Mouse (Mus musculus) hindbrain, embryonic 10.5 days (tissue): ENCODE results near the gene Hist1h2bh. TPM values are rescaled to one million over a fixed set of nuclear protein-coding genes. Genes with fewer than 3 reads are reported as not detected.
"Not testable (repeated sequence)": the region's sequence is repeated elsewhere in the genome, so short reads cannot be mapped to it uniquely, and the experiment has no call there.

ENCODE experiments used
- DNase-seq: peaks from one replicate; pipeline ENCODE4 v3.0.0-alpha.2; 2017; ENCODE audit warnings: low spot score
- H3K27ac ChIP-seq: fragments of 300-500 bp; sonication (generic); 2 replicates; pipeline ENCODE4 v1.5.1; 2016; ENCODE audit warnings: mild to moderate bottlenecking, moderate library complexity
- H3K27me3 ChIP-seq: fragments of 300-500 bp; sonication (generic); 2 replicates; pipeline ENCODE4 v1.6.1; 2016; ENCODE audit warnings: mild to moderate bottlenecking; ENCODE audit not compliant: poor library complexity, insufficient read depth, severe bottlenecking
- H3K36me3 ChIP-seq: fragments of 300-500 bp; sonication (generic); 2 replicates; pipeline ENCODE4 v1.6.1; 2016; ENCODE audit warnings: mild to moderate bottlenecking, moderate library complexity
- H3K4me1 ChIP-seq: fragments of 300-500 bp; sonication (generic); replicated peaks from 2 replicates; pipeline ENCODE4 v1.6.1; 2016; ENCODE audit warnings: mild to moderate bottlenecking
- H3K4me3 ChIP-seq: fragments of 300-500 bp; sonication (generic); 2 replicates; pipeline ENCODE4 v1.5.1; 2016; ENCODE audit warnings: mild to moderate bottlenecking, moderate library complexity
- H3K9me3 ChIP-seq: fragments of 300-500 bp; sonication (generic); 2 replicates; pipeline ENCODE4 v1.6.1; 2016; ENCODE audit warnings: mild to moderate bottlenecking, moderate library complexity
- WGBS: fragments of 180-500 bp; shearing (Covaris S2); methylation state at CpG from one replicate; pipeline ENCODE4 v1.1.7; 2016; 5-methylcytosine and 5-hydroxymethylcytosine counted together
- polyA plus RNA-seq: library from polyadenylated mRNA; unstranded; fragments of >200 nt; fragmentation: Nextera tagmentation; extraction: Ambion mirVana; gene quantifications from 2 replicates; pipeline ENCODE4 v1.2.1, GENCODE M21; 2016

Gene Hist1h2bh
- polyA plus RNA-seq, 1 experiment from 2014 or later, result 0.51 TPM

- no peak for DNase-seq
- Histone ChIP-seq H3K4me1 (peaks cover 47% of the 10 kb centered on the region), H3K4me3 (peak overlapping the region; percentile 64), H3K27ac (peak overlapping the region; percentile 98; the same call in 1 of the 2 replicates), H3K27me3 (no peaks in the 10 kb centered on the region), H3K9me3 (no peaks in the 10 kb centered on the region), H3K36me3 (no peaks in the 10 kb centered on the region)
- 83% methylated on average over 3 of the region's 3 CpGs for WGBS
Observed at GRCm38 (mm10) chr13:23537006-23537710, 6.0 kb downstream of the Hist1h2bh start.

- H3K4me1 ChIP-seq, result peaks cover 47% of the 10 kb centered on the region
- DNase-seq, result no peak
- H3K27me3 ChIP-seq, result no peaks in the 10 kb centered on the region
- H3K9me3 ChIP-seq, result no peaks in the 10 kb centered on the region
- WGBS, result 27% methylated on average over 7 of the region's 7 CpGs
- no peaks in the 10 kb centered on the region for H3K36me3 ChIP-seq
- H3K27ac ChIP-seq, result peak overlapping the region; percentile 98
- peak overlapping the region; percentile 64 for H3K4me3 ChIP-seq
Observed at GRCm38 (mm10) chr13:23536076-23536822, 6.9 kb downstream of the Hist1h2bh start.

GRCm38 (mm10) chr13:23535137-23536075, 7.8 kb downstream of the Hist1h2bh start, which contains the start of gene Hist1h3g:
TSS of gene Hist1h3g (plus strand) at chr13:23535422.
- not testable (repeated sequence) for H3K9me3 ChIP-seq, H3K27me3 ChIP-seq, H3K36me3 ChIP-seq
- Histone ChIP-seq H3K4me3 (peak within 1 kb of the TSS; percentile 64), H3K27ac (peak within 1 kb of the TSS; percentile 98), H3K4me1 (peaks cover 47% of the 10 kb centered on the region)
- DNase-seq, result peak; percentile 92
- WGBS, result under 1% methylated on average over 57 of the region's 62 CpGs

- peak; percentile 55 for DNase-seq
- H3K27me3 ChIP-seq, result no peaks in the 10 kb centered on the region
- H3K9me3 ChIP-seq, result no peaks in the 10 kb centered on the region
- H3K27ac ChIP-seq, result peak overlapping the region; percentile 98
- no peaks in the 10 kb centered on the region for H3K36me3 ChIP-seq
- peak overlapping the region; percentile 64 for H3K4me3 ChIP-seq
- peaks cover 51% of the 10 kb centered on the region for H3K4me1 ChIP-seq
- WGBS, result under 1% methylated on average over 15 of the region's 15 CpGs
Observed at GRCm38 (mm10) chr13:23534368-23535131, 8.6 kb downstream of the Hist1h2bh start.

- under 1% methylated on average over 29 of the region's 53 CpGs for WGBS
- H3K4me1 ChIP-seq, result peaks cover 58% of the 10 kb centered on the region
Observed at GRCm38 (mm10) chr13:23533560-23534367, 9.4 kb downstream of the Hist1h2bh start, which contains the start of gene Hist1h2af. TSS of gene Hist1h2af (plus strand) at chr13:23533906.

GRCm38 (mm10) chr13:23532262-23533075, 10.7 kb downstream of the Hist1h2bh start:
- peak overlapping the region; percentile 98 for H3K27ac ChIP-seq
- peak; percentile 40 for DNase-seq
- H3K4me3 ChIP-seq, result peak overlapping the region; percentile 64
- H3K4me1 ChIP-seq, result peaks cover 56% of the 10 kb centered on the region
- H3K36me3 ChIP-seq, result no peaks in the 10 kb centered on the region
- no peaks in the 10 kb centered on the region for H3K27me3 ChIP-seq
- H3K9me3 ChIP-seq, result no peaks in the 10 kb centered on the region
- 30% methylated on average over 9 of the region's 9 CpGs for WGBS

More at GRCm38 (mm10) chr13:23533560-23534367, 9.4 kb downstream of the Hist1h2bh start, which contains the start of gene Hist1h2af:
- H3K27ac ChIP-seq, result peak within 1 kb of the TSS; percentile 98
- H3K9me3 ChIP-seq, H3K27me3 ChIP-seq, H3K36me3 ChIP-seq: not testable (repeated sequence)
- H3K4me3 ChIP-seq, result peak within 1 kb of the TSS; percentile 64
- DNase-seq, result peak; percentile 85

- Histone ChIP-seq H3K9me3 (no peaks in the 10 kb centered on the region), H3K27me3 (no peaks in the 10 kb centered on the region), H3K36me3 (no peaks in the 10 kb centered on the region), H3K4me3 (peak within 1 kb of the TSS; percentile 64), H3K4me1 (peaks cover 51% of the 10 kb centered on the region), H3K27ac (peak within 1 kb of the TSS; percentile 98)
- WGBS, result under 1% methylated on average over 69 of the region's 70 CpGs
- DNase-seq, result peak; percentile 97
Observed at GRCm38 (mm10) chr13:23530901-23531875, 12.0 kb downstream of the Hist1h2bh start, which contains the start of gene Hist1h4h. TSS of gene Hist1h4h (plus strand) at chr13:23531050.

GRCm38 (mm10) chr13:23530181-23530900, 12.9 kb downstream of the Hist1h2bh start:
- H3K9me3 ChIP-seq, result no peaks in the 10 kb centered on the region
- H3K36me3 ChIP-seq, result no peaks in the 10 kb centered on the region
- H3K27ac ChIP-seq, result peak overlapping the region; percentile 98
- DNase-seq, result peak; percentile 61
- no peaks in the 10 kb centered on the region for H3K27me3 ChIP-seq
- H3K4me1 ChIP-seq, result peaks cover 51% of the 10 kb centered on the region
- H3K4me3 ChIP-seq, result peak overlapping the region; percentile 64
- under 1% methylated on average over 20 of the region's 20 CpGs for WGBS

- H3K27me3 ChIP-seq, result no peaks in the 10 kb centered on the region
- 42% methylated on average over 2 of the region's 2 CpGs for WGBS
- DNase-seq, result no peak
Observed at GRCm38 (mm10) chr13:23529480-23530165, 13.6 kb downstream of the Hist1h2bh start.

More at GRCm38 (mm10) chr13:23529480-23530165, 13.6 kb downstream of the Hist1h2bh start:
- peaks cover 51% of the 10 kb centered on the region for H3K4me1 ChIP-seq
- no peaks in the 10 kb centered on the region for H3K36me3 ChIP-seq
- peak overlapping the region; percentile 98 for H3K27ac ChIP-seq
- peak overlapping the region; percentile 64 for H3K4me3 ChIP-seq
- no peaks in the 10 kb centered on the region for H3K9me3 ChIP-seq
